Mouse (Mus musculus): ENCODE measurements around the gene Ccdc162.

GRCm38 (mm10) chr10:41676661-41677061, 39.8 kb downstream of the Ccdc162 start:
- TF ChIP-seq CTCF (IDR thresholded peaks at IDR 0.05) (no peak), EP300 (IDR thresholded peaks at IDR 0.05) (no peak)

All from lung, postnatal 0 days (tissue).